Mouse (Mus musculus) ovary, postnatal 10 days (tissue): ENCODE data around the gene Maged1.
"Not testable (repeated sequence)": the region's sequence is repeated elsewhere in the genome, so short reads cannot be mapped to it uniquely, and the experiment has no call there.

ENCODE experiments used
- DNase-seq: peaks from one replicate; pipeline ENCODE4 v3.0.0; 2022; ENCODE audit warnings: low spot score

Maged1 gene

DNA sequence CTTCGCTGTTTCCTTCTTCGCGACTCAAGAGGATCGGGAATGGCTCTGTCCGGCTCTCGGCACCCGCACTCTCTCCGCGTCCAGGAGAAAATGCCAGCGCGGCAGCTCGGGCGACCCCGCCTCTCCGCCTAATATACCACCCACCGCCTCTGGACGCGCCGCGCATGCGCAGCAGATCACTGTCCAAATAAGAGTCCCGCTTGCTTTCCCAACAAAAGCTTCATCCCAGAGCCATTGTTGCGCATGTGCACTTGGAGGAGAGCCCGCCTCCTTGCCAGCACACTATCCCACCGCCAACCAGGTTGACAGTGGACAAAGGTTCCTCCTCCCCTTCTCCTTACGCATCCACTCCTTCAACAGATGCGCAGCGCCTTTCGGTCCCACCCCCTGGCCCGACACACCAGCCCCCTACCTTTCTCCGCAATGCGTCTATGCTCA lies at the start of gene Maged1:
Gene Maged1 (minus strand): TSS at position 226 of the 438 bp plus-strand sequence.
- peak; percentile 79 for DNase-seq

DNA sequence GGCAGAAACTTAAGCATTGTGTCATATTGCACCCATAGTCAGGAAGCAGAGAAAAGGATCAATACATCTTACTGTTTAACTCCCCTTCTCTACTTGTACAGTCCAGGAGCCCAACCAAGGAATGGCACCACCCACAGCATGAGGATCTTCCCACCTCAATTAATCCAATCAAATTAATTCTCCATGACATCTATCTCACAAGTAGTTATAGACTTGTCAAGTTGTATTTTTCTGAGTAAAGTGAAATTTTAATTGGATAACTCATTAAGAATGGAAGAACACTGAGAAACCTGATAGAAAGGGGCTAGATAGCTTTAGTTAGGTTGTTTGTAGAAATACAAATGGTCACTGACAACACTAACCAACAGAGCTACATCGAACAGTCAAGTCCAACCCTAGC lies 38.3 kb upstream of the Maged1 start:
- DNase-seq = no peak

DNA sequence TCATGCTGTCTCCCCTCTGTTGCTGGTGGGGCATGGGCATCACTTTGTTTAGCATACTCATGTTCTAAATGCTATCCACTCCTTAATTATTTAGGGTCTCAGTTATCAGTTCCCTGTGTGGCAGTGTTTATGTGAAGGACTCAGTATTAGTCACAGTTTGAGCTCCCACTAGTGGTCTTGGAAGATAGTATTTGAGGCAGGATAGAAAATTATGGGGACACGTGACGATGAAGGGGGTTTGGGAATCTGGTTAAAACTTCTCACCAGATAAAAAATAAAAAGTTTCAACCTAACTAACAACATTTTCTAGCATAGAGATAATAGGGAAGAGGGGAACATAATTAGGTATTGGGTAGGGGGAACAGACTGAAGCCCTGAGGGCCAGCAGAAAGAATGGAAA lies 22.8 kb upstream of the Maged1 start:
- no peak for DNase-seq

DNA sequence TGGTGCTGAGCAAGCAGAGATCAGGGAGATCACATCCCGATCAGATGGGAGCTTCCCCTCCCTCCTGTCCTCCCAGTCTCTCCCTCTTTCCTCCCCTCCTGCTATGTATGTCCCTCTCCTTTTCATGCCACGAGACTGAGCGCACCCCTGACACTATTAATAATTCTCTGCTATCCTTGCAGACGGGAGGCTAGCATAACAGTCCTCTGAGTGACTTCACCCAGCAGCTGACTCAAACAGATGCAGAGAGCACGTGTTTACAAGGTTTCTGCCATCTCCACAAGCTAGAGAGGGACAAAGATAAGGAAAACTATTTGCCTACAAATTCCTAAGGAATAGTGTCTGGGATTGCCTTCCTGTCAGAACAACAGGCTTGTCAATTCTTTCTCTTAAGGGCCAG lies 20.4 kb upstream of the Maged1 start:
- no peak for DNase-seq

DNA sequence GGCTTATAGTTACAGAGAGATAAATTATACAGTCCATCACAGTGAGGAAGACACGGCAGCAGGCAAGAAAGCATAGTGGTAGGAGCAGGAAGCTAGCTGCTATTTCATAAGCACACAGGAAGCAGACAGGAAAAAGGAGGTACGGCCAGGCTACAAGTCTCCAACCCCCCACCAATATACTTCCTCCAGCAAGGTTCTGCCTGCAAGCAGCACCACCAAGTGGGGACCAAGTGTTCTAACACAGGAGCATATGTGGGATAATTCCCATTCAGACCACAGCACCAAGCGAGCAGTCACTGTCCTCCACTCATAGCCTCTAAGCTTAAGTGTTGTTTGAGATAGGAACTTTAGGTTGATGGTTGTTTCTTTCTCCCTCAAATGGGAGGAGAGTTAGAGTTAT lies 6.3 kb upstream of the Maged1 start:
- no peak for DNase-seq

DNA sequence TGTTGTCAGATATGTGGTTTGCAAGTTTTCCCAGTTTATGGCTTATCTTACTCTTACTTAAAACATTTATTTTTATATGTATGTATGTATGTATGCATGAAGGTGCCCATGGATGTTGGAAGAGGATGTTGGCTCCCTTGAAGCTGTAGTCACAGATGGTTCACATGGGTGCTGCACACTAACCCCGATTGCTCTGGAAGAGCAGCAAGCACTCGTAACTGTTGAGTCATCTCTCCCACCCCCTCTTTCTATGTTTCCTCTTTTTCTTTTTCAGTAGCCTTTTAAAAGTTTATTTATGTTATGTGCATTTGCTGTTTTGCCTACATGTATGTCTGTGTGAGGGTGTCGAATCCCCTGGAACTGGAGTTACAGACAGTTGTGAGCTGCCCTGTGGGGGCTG lies 4.0 kb upstream of the Maged1 start:
- DNase-seq = no peak

DNA sequence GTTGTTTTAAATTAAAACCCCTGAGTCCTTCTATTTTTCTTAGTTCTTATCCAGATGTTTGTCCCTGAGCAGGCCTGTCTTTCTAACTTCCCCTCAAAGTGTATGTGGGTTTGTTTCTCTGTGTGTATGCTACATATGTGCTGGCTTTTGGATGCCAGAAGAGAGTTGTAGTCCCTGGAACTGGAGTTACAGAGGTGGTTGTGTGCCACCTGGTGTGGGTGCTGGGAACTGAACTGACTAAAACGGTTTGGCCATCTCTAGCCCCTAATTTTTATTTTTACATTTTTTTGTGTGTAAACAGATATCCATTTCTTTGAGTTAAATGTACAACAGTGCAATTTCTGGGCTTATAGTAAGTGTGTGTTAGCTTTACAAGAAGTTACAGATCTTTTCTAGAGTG lies 3.0 kb upstream of the Maged1 start:
- DNase-seq = no peak

DNA sequence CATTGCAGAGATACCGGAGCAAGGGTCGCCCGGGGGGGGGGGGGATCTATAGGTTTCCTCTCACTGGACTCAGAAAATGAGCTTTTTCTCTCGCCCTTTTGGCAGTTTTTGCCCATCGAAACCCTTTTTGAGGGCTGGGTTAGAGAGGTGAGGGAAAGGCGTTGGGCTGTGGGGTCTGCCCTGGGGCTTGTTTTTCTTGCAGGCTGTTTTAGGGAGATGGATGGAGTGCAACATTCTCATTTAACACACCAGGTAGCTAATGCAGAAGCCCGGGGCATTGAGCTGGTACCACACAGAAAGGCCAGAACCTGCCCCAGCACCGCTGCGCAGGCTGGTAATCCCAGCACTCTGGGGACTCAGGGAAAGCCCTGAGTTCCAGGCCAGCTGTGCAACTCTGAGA lies 593 bp upstream of the Maged1 start:
- DNase-seq = no peak

DNA sequence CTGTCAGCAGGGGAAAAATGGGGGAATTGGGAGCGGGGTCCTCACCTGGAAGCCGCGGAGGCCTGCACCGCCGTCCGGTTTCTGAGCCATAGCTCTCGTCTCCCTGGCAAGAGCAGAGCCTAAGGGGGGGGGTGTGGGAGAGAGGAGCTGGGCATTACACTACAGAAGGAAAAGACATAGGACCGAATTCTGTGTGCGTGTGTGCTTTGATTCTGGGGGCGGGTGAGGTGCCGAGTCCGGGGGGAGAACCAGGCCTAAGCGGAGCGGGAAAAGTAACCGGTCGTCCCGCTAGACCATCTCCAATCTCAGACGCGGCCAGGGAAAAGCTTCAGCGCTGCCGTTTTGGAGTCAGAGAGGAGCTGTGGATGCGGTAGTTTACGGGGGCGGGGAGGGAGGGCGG lies 737 bp downstream of the Maged1 start:
- DNase-seq = no peak

DNA sequence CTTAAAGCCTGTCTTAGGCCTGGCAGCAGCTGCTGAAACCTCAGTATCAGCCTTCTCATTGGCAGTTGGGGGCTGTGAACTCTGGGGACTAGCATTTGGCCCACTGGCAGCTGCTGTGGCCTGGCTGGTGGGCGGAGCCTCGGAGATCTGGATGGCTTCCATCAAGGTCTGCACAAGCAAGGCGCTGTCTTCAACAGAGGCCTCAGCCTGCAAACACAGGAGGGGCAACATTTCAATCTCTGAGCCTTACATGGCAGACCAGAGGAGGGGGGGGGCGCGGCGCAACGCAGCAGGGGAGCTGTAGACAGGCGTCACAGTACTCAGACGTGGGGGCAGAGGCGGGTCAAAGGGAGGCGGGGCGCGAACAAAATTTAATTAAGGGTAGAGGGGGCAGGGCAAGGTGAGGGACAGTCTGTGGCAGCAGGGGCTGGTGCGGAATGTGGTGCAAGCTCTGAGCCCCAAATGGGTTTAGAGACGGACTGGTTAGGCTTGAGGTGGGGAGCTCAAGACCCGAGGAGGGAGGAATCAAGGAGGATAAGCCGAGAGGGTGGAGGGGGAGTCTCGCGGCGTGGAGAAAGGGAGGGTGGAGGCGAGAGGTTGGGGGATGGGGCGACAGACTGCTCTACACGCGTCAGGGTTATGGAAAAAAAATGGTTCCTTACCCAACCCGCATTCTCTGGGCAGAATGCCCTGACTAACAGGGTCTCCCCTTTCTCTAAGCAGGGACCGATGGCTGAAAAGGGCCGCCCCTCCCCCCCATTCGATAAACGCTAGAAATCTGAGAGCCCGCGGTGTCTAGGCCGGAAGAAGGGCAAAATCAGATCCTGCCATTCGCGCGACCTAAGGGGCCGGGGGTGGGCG lies 1.4 kb downstream of the Maged1 start:
- no peak for DNase-seq

DNA sequence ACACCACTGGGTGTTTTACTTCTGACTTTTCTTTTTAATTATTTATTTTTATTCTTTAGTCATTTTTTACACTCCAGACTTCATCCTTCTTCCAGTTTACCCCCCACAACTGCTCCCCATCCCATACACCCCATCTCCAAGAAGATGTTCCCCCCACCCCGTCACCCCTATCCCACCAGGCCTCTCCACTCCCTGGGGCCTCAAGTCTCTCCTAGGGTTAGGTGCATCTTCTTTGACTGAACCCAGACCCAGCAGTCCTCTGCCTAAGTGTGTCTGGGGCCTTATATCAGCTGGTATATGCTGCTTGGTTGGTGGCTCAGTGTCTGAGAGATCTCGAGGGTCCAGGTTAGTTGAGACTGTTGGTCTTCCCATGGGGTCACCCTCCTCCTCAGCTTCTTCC lies 7.6 kb downstream of the Maged1 start:
- DNase-seq = no peak

DNA sequence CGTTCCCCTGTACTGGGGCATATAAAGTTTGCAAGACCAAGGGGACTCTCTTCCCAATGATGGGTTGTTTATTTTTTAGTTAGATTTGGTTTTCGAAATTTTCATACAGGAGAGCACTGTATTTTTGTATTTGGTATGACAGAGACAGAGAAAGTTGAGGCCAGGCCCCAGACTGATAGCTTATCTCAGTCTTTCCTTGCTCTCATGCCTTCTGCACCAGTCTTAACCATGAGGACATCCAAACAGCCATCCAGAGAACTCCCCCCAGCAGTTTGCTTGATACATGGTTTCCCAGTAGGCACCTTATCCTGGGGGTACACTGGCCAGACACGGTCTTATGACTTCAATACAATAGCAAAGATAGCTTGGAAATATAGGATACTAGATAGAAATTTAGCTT lies 11.6 kb downstream of the Maged1 start:
- no peak for DNase-seq

DNA sequence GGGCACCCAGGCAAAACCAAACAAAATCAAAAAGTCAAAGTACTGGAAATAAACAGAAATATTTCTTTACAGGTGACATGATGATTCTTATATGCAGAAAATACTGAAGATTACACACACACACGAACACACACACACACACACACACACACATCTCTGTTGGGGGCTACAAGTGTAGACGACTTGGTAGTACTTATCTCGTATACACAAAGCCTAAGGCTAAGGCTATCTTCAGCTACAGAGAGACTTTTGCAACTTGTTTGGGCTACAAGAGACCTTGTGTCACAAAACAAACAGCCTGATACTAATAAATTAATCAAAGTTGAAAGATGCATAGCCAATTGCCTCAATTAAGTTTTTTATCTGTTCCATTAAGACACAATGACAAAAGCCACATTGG lies 19.8 kb downstream of the Maged1 start:
- no peak for DNase-seq

DNA sequence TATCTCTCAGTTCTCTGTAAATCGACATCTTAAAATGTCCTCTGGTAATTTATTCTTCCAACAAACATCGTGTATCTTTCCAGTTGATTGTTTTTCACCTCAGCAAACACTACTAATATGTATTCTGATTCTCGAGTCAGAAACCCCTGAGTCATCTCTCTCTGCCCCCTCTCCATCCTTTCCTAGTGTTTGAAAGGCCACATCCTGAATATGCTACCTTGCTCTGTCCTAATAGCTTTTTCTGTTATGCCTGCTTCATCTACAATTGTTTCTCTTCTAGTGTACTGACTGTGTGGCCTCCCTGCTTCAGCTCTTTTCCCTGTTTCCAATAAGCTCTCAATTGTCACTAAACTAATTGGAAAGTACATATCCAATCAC lies 33.5 kb downstream of the Maged1 start:
- no peak for DNase-seq

DNA sequence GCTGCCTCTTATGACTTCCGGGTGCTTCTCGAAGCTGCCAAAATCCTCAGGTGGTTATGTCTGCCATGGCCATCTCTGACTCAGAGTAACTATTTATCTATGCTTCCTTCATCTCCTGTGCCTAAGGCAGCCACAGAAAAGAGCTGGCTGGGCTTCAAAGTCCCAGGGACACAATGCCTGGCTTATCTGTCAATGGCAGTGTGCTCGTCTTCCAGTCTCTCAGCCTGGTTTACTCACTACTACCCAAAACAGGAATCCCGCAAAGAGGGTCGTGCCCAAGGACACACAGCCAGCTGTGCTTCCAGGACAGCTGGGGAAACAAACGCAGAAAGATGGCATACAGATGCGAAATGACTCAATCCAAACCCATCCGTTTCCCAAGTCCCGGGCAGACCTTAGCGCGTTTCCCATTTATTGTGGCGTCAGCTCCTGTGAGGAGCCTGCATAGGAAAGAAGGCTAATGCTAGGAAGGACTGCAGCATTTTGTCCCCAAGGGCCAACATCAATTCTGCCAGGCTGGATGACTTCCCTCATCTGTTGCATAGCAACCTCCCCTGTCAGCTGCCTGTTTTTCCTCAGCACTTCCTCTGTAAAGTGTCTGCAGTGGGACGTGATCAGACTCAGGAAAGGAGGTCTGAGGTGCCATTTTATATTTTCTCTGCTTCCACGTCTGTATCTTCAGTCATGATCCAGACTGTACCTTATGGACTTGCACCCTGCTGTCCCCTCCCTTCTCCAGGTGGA lies 34.1 kb downstream of the Maged1 start:
- not testable (repeated sequence) for DNase-seq

DNA sequence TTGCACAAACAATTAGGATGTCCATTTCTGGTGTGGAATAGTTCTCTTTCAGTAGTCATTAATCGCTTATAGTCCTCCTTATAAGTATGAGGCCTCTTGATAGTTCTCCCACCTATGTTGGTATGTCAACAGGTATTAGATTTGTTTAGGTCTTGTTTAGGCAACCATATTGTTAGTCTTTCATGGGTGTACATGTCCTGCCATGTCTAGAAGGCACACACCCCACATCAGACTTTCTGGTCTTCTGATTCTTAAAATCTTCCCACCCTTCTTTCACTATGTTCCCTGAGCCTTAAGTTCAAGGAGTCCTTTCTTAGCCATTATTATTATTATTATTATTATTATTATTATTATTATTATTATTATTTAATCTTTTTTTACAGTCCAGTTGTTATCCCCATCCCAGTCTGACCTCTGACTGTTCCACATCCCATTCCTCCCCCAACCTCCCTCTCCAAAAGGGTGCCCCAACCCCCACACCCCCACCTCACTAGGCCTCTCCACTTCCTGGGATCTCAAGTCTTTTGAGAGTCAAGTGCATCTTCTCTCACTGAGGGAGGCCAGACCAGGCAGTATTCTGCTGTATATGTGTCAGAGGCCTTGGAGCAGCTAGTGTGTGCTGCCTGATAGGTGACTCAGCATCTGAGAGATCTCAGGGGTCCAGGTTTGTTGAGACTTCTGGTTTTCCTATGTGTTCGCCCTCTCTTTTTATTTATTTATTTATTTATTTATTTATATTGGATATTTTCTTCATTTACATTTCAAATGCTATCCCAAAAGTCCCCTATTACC lies 55.7 kb downstream of the Maged1 start:
- no peak for DNase-seq
